Mouse (Mus musculus): ENCODE results near the gene Tmem104. TPM values are rescaled to one million over a fixed set of nuclear protein-coding genes. Genes with fewer than 3 reads are reported as not detected.

Gene Tmem104
- polyA plus RNA-seq, 1 experiment: 21.0 TPM

DNA sequence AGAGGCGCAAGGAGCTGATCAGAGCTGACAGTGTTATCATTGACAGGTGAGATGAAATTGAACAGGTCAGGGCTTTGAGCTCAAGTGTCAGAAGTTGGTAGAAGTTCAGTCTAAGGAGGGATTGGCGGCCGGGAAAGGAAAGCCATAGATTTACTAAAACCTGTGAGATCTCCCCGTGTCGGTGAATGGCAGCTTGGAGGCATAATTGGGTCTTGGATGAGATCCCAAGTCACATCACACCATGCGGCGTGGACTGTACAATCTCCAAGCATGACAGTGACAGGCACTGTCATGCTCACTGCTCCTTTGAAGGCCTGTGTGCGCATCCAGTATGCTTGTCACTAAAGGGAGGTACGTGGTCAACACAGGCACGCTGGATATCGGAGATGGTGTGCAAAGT, 75.7 kb downstream of the Tmem104 start:
- TF ChIP-seq CTCF (IDR thresholded peaks at IDR 0.05; ENCODE audit: extremely low read depth, insufficient read length, insufficient replicate concordance, low read depth, low read length): no peak
- TF ChIP-seq POLR2A (IDR thresholded peaks at IDR 0.05; ENCODE audit: low read depth, low read length): no peak
- WGBS: 71% methylated on average over 11 of the region's 11 CpGs
- Histone ChIP-seq H3K4me3 (ENCODE audit: low read depth, low read length) (no peak overlapping the region), H3K4me1 (ENCODE audit: control insufficient read depth, insufficient read depth, insufficient read length, low read length) (peaks cover 6% of the 10 kb centered on the region; the same call in 1 of the 2 replicates), H3K36me3 (ENCODE audit: control insufficient read depth, insufficient read depth, low read length) (no peaks in the 10 kb centered on the region), H3K27me3 (ENCODE audit: control insufficient read depth, insufficient read depth, low read length) (peaks cover 49% of the 10 kb centered on the region), H3K27ac (ENCODE audit: insufficient read depth, low read depth, low read length) (no peak overlapping the region)

DNA sequence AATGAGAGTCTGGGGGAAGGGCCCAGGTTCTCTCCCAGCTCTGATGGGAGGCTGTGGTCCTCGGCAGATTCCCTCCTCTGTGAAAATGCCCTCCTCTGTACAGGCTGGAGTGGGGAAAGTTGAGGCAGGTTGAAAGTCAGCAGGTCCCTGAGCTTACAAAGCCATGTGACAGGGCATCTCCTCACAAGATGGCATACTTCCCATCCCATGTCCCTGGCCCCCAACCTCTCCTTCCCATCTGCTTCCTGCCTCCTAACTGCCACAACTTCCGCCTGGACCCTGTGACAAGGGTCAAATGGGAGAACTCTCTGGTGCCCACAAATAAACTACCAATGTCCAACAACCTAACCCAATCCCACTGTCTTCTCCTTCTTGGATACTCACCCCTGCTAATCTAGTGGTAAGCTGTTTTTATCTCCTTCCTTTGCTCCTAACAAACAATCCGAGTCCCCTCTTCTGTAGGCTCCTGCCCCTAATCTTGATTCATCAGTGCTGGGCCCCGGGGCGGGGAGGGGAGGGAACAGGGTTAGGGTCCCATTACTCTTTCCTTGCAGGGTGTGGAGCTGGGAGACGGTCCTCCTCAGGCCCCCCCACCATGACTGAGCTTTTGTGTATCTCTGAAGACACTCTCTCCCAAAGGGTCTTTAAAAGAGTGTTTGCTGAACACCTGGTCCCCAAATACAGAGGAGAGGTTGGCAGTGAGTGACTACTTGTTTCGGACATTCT, 77.0 kb downstream of the Tmem104 start:
- TF ChIP-seq CTCF (IDR thresholded peaks at IDR 0.05; ENCODE audit: extremely low read depth, insufficient read length, insufficient replicate concordance, low read depth, low read length) (no peak), POLR2A (IDR thresholded peaks at IDR 0.05; ENCODE audit: low read depth, low read length) (no peak)
- Histone ChIP-seq H3K4me3 (ENCODE audit: low read depth, low read length) (no peak overlapping the region), H3K36me3 (ENCODE audit: control insufficient read depth, insufficient read depth, low read length) (peaks cover 4% of the 10 kb centered on the region; the same call in 1 of the 2 replicates), H3K4me1 (ENCODE audit: control insufficient read depth, insufficient read depth, insufficient read length, low read length) (peaks cover 4% of the 10 kb centered on the region; the same call in 1 of the 2 replicates), H3K27me3 (ENCODE audit: control insufficient read depth, insufficient read depth, low read length) (peaks cover 43% of the 10 kb centered on the region), H3K27ac (ENCODE audit: insufficient read depth, low read depth, low read length) (no peak overlapping the region)
- 50% methylated on average over 7 of the region's 7 CpGs for WGBS

DNA sequence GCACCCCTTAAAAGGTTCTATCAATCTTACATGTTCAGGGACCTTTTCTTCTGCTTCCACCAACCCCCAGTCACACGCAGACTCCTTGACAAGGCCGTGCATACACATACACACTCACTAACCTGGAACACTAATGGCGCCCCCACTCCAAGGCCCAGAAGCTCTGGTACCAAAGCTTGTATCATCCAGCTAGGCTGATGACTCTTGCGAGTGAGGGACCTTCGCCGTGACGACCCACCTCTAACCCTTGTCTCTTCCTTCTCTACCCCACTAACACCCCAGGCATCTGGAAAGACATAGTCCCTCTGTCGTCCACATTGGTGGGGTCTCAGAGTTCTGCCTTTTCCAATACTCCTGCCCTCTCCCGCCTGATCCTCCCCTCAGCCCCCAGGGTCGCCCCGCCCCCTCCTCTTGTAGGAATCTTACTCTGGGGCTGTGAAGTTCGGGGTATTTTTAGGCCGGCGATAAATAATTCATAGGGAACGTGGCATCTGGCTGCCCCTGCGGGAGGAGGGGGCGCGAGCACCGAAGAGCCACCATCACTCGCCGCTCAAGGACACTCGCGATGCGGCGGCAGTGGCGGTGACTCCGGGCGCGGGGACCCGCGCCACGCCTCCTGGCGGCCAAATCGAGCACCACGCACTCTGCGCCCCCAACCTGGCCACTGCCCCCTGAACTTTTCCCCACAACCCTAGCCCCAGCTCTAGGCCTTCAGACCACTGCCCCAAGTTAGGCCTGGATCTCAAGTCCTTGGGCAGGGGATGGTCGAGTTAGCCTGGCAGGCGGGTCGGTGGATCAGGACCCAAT, 77.8 kb downstream of the Tmem104 start:
- 10% methylated on average over 39 of the region's 39 CpGs for WGBS
- Histone ChIP-seq H3K27me3 (ENCODE audit: control insufficient read depth, insufficient read depth, low read length) (peaks cover 43% of the 10 kb centered on the region), H3K4me3 (ENCODE audit: low read depth, low read length) (no peak overlapping the region), H3K27ac (ENCODE audit: insufficient read depth, low read depth, low read length) (no peak overlapping the region), H3K4me1 (ENCODE audit: control insufficient read depth, insufficient read depth, insufficient read length, low read length) (peaks cover 4% of the 10 kb centered on the region; the same call in 1 of the 2 replicates), H3K36me3 (ENCODE audit: control insufficient read depth, insufficient read depth, low read length) (peaks cover 4% of the 10 kb centered on the region; the same call in 1 of the 2 replicates)
- TF ChIP-seq CTCF (IDR thresholded peaks at IDR 0.05; ENCODE audit: extremely low read depth, insufficient read length, insufficient replicate concordance, low read depth, low read length): peak; percentile 38; the same call in 1 of the 2 replicates
- no peak for TF ChIP-seq POLR2A (IDR thresholded peaks at IDR 0.05; ENCODE audit: low read depth, low read length)

DNA sequence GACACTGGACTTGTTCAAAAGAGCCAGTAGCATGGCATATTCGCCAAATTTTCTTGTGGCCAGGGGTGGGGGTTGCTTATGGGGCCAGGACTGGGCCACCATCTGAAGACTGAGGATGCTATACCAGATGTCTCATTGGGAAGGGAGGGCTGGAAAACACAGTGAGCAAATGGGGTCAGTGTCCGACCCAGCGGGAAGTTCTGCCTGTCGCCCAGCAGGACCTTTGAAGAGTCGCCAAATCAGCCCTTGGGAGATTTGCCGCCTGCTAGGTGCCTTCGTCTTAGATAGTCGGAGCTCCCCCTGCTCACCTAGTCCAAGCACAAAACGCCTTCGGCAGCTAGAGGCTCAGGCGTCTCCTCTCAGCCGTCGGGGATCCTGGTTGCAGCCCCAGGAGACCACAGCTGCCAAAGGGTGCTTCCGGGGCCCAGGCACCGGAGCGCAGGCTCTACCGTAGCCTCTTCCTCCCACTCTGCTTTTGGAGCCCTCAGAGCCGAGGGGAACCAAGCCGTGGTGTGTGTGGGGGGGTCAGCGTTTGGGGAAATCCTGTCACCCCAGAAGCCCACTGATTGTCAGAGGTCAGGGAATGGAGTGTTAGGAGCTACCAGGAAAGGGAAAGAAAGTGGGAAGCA, 78.6 kb downstream of the Tmem104 start:
- H3K36me3 ChIP-seq (ENCODE audit: control insufficient read depth, insufficient read depth, low read length): peaks cover 4% of the 10 kb centered on the region; the same call in 1 of the 2 replicates
- WGBS: 6% methylated on average over 20 of the region's 20 CpGs
- TF ChIP-seq CTCF (IDR thresholded peaks at IDR 0.05; ENCODE audit: extremely low read depth, insufficient read length, insufficient replicate concordance, low read depth, low read length) (no peak), POLR2A (IDR thresholded peaks at IDR 0.05; ENCODE audit: low read depth, low read length) (no peak)
- no peak overlapping the region for H3K27ac ChIP-seq (ENCODE audit: insufficient read depth, low read depth, low read length)
- H3K27me3 ChIP-seq (ENCODE audit: control insufficient read depth, insufficient read depth, low read length): peaks cover 40% of the 10 kb centered on the region
- H3K4me3 ChIP-seq (ENCODE audit: low read depth, low read length): no peak overlapping the region
- peaks cover 4% of the 10 kb centered on the region; the same call in 1 of the 2 replicates for H3K4me1 ChIP-seq (ENCODE audit: control insufficient read depth, insufficient read depth, insufficient read length, low read length)

DNA sequence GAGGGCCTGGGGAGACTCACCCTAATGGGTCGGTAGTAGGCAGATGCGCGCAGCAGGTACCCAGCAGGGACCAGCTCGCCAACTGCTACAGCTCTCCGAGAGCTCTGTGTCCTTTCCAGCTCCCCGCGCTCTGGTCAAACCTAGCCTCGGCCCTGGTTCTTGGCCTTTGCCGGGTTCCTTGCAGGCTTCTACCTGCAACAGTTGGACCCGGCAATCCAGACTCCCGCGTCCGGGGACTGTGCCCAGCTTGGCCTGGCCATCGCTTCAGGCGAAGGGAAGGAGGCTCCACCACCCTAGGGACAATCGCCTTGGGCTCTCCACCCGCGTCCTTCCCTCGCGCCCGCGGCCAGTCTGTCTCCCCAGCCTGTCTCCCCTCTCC, 79.1 kb downstream of the Tmem104 start:
- WGBS: 2% methylated on average over 22 of the region's 22 CpGs
- no peak overlapping the region for H3K27ac ChIP-seq (ENCODE audit: insufficient read depth, low read depth, low read length)
- peaks cover 40% of the 10 kb centered on the region for H3K27me3 ChIP-seq (ENCODE audit: control insufficient read depth, insufficient read depth, low read length)
- H3K36me3 ChIP-seq (ENCODE audit: control insufficient read depth, insufficient read depth, low read length): peaks cover 4% of the 10 kb centered on the region; the same call in 1 of the 2 replicates
- H3K4me1 ChIP-seq (ENCODE audit: control insufficient read depth, insufficient read depth, insufficient read length, low read length): peaks cover 4% of the 10 kb centered on the region; the same call in 1 of the 2 replicates
- H3K4me3 ChIP-seq (ENCODE audit: low read depth, low read length): no peak overlapping the region
- TF ChIP-seq CTCF (IDR thresholded peaks at IDR 0.05; ENCODE audit: extremely low read depth, insufficient read length, insufficient replicate concordance, low read depth, low read length): no peak
- TF ChIP-seq POLR2A (IDR thresholded peaks at IDR 0.05; ENCODE audit: low read depth, low read length): no peak

DNA sequence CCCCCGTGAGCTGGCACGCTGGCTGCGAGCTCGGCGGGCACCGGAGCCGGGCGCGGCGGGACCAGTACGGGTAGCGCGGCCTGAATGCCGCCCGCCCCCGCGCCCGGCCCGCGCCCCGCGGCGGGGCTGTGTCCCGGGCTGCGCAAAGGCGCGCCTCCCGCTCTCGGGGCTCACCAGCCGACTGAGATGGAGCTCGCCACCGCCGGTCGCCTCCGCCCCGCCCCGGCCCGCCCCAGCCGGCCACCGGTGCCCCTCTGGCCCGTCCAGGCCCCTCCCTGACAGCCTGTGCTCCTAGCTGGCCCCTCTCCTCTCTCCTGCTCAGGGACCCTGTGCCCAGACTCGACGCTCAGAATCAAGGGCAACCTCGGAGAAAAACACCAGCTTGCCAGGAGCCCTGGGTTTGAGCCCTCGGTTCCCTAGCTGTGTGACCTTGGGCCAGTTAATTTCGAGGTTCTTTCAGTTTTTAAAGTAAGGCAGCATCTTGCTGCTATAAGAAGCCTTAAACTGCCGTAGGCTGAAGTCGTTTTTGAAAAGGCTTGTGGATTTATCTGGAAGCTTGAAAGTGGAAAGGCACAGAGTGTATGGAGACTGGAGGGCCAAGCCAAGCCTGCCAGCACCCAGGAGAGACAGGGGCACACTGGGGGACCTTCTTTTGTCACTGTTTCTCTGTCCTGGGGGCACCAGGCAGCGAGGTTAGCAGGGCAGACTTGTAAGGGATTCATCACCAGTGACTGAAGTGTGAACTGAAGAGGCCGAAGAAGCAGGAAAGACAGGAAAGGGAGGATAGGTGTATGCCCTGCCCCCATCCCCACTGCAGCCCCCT, 80.0 kb downstream of the Tmem104 start, which contains the start of gene Grin2c:
TSS of gene Grin2c (minus strand) at position 183 of the 823 bp plus-strand sequence.
- H3K36me3 ChIP-seq (ENCODE audit: control insufficient read depth, insufficient read depth, low read length): peaks cover 4% of the 10 kb centered on the region; the same call in 1 of the 2 replicates
- peaks cover 38% of the 10 kb centered on the region for H3K27me3 ChIP-seq (ENCODE audit: control insufficient read depth, insufficient read depth, low read length)
- H3K27ac ChIP-seq (ENCODE audit: insufficient read depth, low read depth, low read length): no peak within 1 kb of the TSS
- TF ChIP-seq CTCF (IDR thresholded peaks at IDR 0.05; ENCODE audit: extremely low read depth, insufficient read length, insufficient replicate concordance, low read depth, low read length) (no peak), POLR2A (IDR thresholded peaks at IDR 0.05; ENCODE audit: low read depth, low read length) (no peak)
- WGBS: 8% methylated on average over 45 of the region's 50 CpGs
- H3K4me1 ChIP-seq (ENCODE audit: control insufficient read depth, insufficient read depth, insufficient read length, low read length): peaks cover 4% of the 10 kb centered on the region; the same call in 1 of the 2 replicates
- no peak within 1 kb of the TSS for H3K4me3 ChIP-seq (ENCODE audit: low read depth, low read length)
